ENCODE assay signal across 8 mouse cellular contexts in the genomic region with DNA sequence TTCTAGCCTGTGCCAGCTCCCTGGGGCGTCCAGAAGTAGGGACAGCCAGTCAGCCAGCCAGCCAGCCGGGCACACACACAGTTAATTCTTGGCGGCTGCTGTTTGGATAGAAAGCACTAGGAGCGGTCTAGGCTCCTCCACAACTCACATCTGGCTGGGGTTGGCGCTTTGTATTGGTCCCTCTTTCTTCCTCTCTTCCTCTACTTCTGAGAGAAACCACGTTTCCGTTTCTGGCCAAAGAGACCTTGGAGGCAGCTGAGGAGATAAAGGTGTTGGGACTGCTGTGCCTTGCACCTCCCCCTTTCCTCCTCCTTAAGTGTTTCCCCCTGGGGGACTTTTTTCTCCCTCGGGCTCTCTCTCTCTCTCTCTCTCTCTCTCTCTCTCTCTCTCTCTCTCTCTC. TPM values are rescaled to one million over a fixed set of nuclear protein-coding genes. Genes with fewer than 3 reads are reported as not detected.
DNase-seq lines count a peak whose midpoint lies in the region; ATAC-seq and TF ChIP-seq lines count a peak whose summit lies in the region.

A gene (plus strand): TSS at position 218 of the 400 bp plus-strand sequence.

- no peaks in the 10 kb centered on the region for H3K36me3 ChIP-seq in lung, embryonic 14.5 days (ENCODE audit: insufficient read depth)
- H3K36me3 ChIP-seq in heart, embryonic 13.5 days = no peaks in the 10 kb centered on the region
- no peaks in the 10 kb centered on the region for H3K36me3 ChIP-seq in liver, embryonic 11.5 days (ENCODE audit: control insufficient read depth, insufficient read depth, low read length)

- peak within 1 kb of the TSS; percentile 34 for H3K4me3 ChIP-seq in lung, embryonic 14.5 days (ENCODE audit: low read depth, low read length)
- H3K4me3 ChIP-seq in heart, embryonic 13.5 days = peak within 1 kb of the TSS; percentile 44
- H3K4me3 ChIP-seq in liver, embryonic 11.5 days (ENCODE audit: low read depth, low read length) = peak within 1 kb of the TSS; percentile 29

- peaks cover 32% of the 10 kb centered on the region for H3K4me1 ChIP-seq in lung, embryonic 14.5 days (ENCODE audit: insufficient read depth)
- peaks cover 85% of the 10 kb centered on the region for H3K4me1 ChIP-seq in heart, embryonic 13.5 days
- H3K4me1 ChIP-seq in liver, embryonic 11.5 days (replicated peaks; ENCODE audit: control insufficient read depth, insufficient read depth, low read length) = peaks cover 15% of the 10 kb centered on the region

- no peaks in the 10 kb centered on the region for H3K27me3 ChIP-seq in lung, embryonic 14.5 days (ENCODE audit: insufficient read depth, low read length)
- peaks cover 20% of the 10 kb centered on the region for H3K27me3 ChIP-seq in heart, embryonic 13.5 days (replicated peaks)
- peaks cover 9% of the 10 kb centered on the region; the same call in 1 of the 2 replicates for H3K27me3 ChIP-seq in liver, embryonic 11.5 days (replicated peaks; ENCODE audit: control insufficient read depth, insufficient read depth, low read length)

- ATAC-seq in lung, embryonic 14.5 days (ENCODE audit: insufficient read depth) = peak; percentile 47
- no peak for ATAC-seq in heart, embryonic 13.5 days (ENCODE audit: extremely low read depth, insufficient number of reproducible peaks, low FRiP score, low TSS enrichment)
- ATAC-seq in liver, embryonic 11.5 days (replicated peaks; ENCODE audit: low FRiP score) = no peak

- peak within 1 kb of the TSS; percentile 39; the same call in 1 of the 2 replicates for H3K9ac ChIP-seq in lung, embryonic 14.5 days
- peak within 1 kb of the TSS; percentile 64 for H3K9ac ChIP-seq in heart, embryonic 13.5 days
- no peak within 1 kb of the TSS; the same call in 1 of the 2 replicates for H3K9ac ChIP-seq in liver, embryonic 11.5 days (ENCODE audit: low read depth, low read length)

- under 1% methylated on average over 8 of the region's 8 CpGs for WGBS in lung, embryonic 14.5 days
- WGBS in heart, embryonic 13.5 days = 2% methylated on average over 8 of the region's 8 CpGs
- 5% methylated on average over 8 of the region's 8 CpGs for WGBS in liver, embryonic 11.5 days

- H3K4me2 ChIP-seq in lung, embryonic 14.5 days = peak within 1 kb of the TSS; percentile 65
- H3K4me2 ChIP-seq in heart, embryonic 13.5 days = peak within 1 kb of the TSS; percentile 67
- peak within 1 kb of the TSS; percentile 53 for H3K4me2 ChIP-seq in liver, embryonic 11.5 days

- DNase-seq in lung, embryonic 14.5 days = peak; percentile 80
- DNase-seq in lung, postnatal 36 days = no peak
- peak; percentile 54 for DNase-seq in embryo, embryonic 10.5 days (ENCODE audit: low spot score)
- DNase-seq in liver, embryonic 11.5 days (ENCODE audit: low spot score) = no peak
- DNase-seq in thymus, postnatal 0 days (ENCODE audit: low spot score) = peak; percentile 71
- DNase-seq in left cerebral cortex, adult 8-10 months (ENCODE audit: low spot score in 2 of 2) = no peak
- no peak for DNase-seq in cerebellum, postnatal 25 days

- TF ChIP-seq CTCF in lung, embryonic 14.5 days (IDR thresholded peaks at IDR 0.05; ENCODE audit: low read depth) = 0 out of 2 replicates have a peak, but pooled peaks have one; percentile 6

- peak within 1 kb of the TSS; percentile 73 for H3K27ac ChIP-seq in lung, embryonic 14.5 days (ENCODE audit: low read depth)
- peak within 1 kb of the TSS; percentile 76 for H3K27ac ChIP-seq in heart, embryonic 13.5 days (replicated peaks)
- H3K27ac ChIP-seq in liver, embryonic 11.5 days (ENCODE audit: low read depth, low read length) = peak within 1 kb of the TSS; percentile 52; the same call in 1 of the 2 replicates

- no peaks in the 10 kb centered on the region for H3K9me3 ChIP-seq in lung, embryonic 14.5 days (ENCODE audit: low read depth, low read length)
- H3K9me3 ChIP-seq in heart, embryonic 13.5 days = no peaks in the 10 kb centered on the region
- no peaks in the 10 kb centered on the region for H3K9me3 ChIP-seq in liver, embryonic 11.5 days (ENCODE audit: control insufficient read depth, low read length)

RNA-seq across cellular contexts. Expression of the gene that starts here (rescaled TPM):
- polyA plus RNA-seq in lung, embryonic 14.5 days (2014; fragmentation: Nextera tagmentation; extraction: Ambion mirVana) = 6.6 and 7.7 TPM in 2 replicates
- 5.5 and 7.1 TPM in 2 replicates for polyA plus RNA-seq in heart, embryonic 13.5 days (2015; fragmentation: Nextera tagmentation; extraction: Ambion mirVana)
- polyA plus RNA-seq in liver, embryonic 11.5 days (2014; fragmentation: Nextera tagmentation; extraction: Ambion mirVana) = 4.6 and 5.0 TPM in 2 replicates
- polyA plus RNA-seq in thymus, postnatal 0 days (2015; fragmentation: Nextera tagmentation; extraction: Ambion mirVana) = 2.4 and 2.8 TPM in 2 replicates
- total RNA-seq in left cerebral cortex, adult 8-10 months (2022) = 1 to 10 TPM; 4.4 to 5.3 (median 4.9) TPM

Comparison
In these comparisons a context has a peak if more than half of its experiments do, and no peak if none do; other contexts are left out.
1. DNase-seq: peak in lung, embryonic 14.5 days (single experiment), embryo, embryonic 10.5 days (single experiment) and thymus, postnatal 0 days (single experiment); none in lung, postnatal 36 days (single experiment), liver, embryonic 11.5 days (single experiment), left cerebral cortex, adult 8-10 months (0 of 2) and cerebellum, postnatal 25 days (0 of 2).
2. Peak in every context shown above with its lines, with median percentiles within 50 percentile points of each other: H3K27ac ChIP-seq, H3K4me2 ChIP-seq and H3K4me3 ChIP-seq.